Mouse (Mus musculus) CD8-positive naive resting alpha-beta T cell, adult 2 months (primary cell): ENCODE measurements at regions not wholly inside any gene's neighbourhood (a gene's known extent, or its start where the extent isn't known, plus 50 kb on each side); places are given as distances from the start of the nearest gene placed in this dataset.

ENCODE experiments used
- DNase-seq, 2 experiments: peaks; one replicate each; pipeline ENCODE4 v3.0.0; 2022; ENCODE audit warnings: low read depth in 2 of 2, low spot score in 2 of 2

GRCm38 (mm10) chr4:47622851-47623743 lies 148.6 kb downstream of the Sec61b start:
- no peak for DNase-seq

- DNase-seq, result no peak
Measured at GRCm38 (mm10) chr4:47630006-47630405, 155.5 kb downstream of the Sec61b start.

- DNase-seq, result no peak
Measured at GRCm38 (mm10) chr4:47630427-47630826, 156.0 kb downstream of the Sec61b start.

GRCm38 (mm10) chr4:47638876-47639494 lies 164.5 kb downstream of the Sec61b start:
- DNase-seq, result no peak

- no peak for DNase-seq
Measured at GRCm38 (mm10) chr4:47645093-47645492, 170.6 kb downstream of the Sec61b start.

GRCm38 (mm10) chr4:47648701-47649100 lies 174.2 kb downstream of the Sec61b start:
- DNase-seq, result no peak

GRCm38 (mm10) chr4:47649951-47650350 lies 175.5 kb downstream of the Sec61b start:
- no peak for DNase-seq

- no peak for DNase-seq
Measured at GRCm38 (mm10) chr4:47651521-47651920, 177.1 kb downstream of the Sec61b start.

- no peak for DNase-seq
Measured at GRCm38 (mm10) chr4:47653143-47653542, 178.7 kb downstream of the Sec61b start.

GRCm38 (mm10) chr4:47669519-47669918 lies 195.1 kb downstream of the Sec61b start:
- no peak for DNase-seq

GRCm38 (mm10) chr4:47670476-47670875 lies 196.0 kb downstream of the Sec61b start:
- DNase-seq, result no peak

GRCm38 (mm10) chr4:47671362-47671761 lies 196.9 kb downstream of the Sec61b start:
- no peak for DNase-seq

GRCm38 (mm10) chr4:47681141-47681540 lies 206.7 kb downstream of the Sec61b start:
- no peak for DNase-seq

- DNase-seq, result no peak
Measured at GRCm38 (mm10) chr4:47691207-47691606, 216.7 kb downstream of the Sec61b start.

GRCm38 (mm10) chr4:47692654-47693053 lies 218.2 kb downstream of the Sec61b start:
- DNase-seq, result no peak

- no peak for DNase-seq
Measured at GRCm38 (mm10) chr4:47693221-47693620, 218.8 kb downstream of the Sec61b start.

- no peak for DNase-seq
Measured at GRCm38 (mm10) chr4:47697071-47697470, 222.6 kb downstream of the Sec61b start.

GRCm38 (mm10) chr4:47698514-47698913 lies 224.1 kb downstream of the Sec61b start:
- DNase-seq, result no peak

GRCm38 (mm10) chr4:47698926-47699325 lies 224.5 kb downstream of the Sec61b start:
- DNase-seq, result no peak

- DNase-seq, result no peak
Measured at GRCm38 (mm10) chr4:47703501-47703900, 229.0 kb downstream of the Sec61b start.

- no peak for DNase-seq
Measured at GRCm38 (mm10) chr4:47704607-47705006, 230.1 kb downstream of the Sec61b start.

GRCm38 (mm10) chr4:47707966-47708365 lies 233.5 kb downstream of the Sec61b start:
- DNase-seq, result no peak
